Mouse (Mus musculus): ENCODE measurements around the gene Prkch. TPM values are rescaled to one million over a fixed set of nuclear protein-coding genes. Genes with fewer than 3 reads are reported as not detected.

Gene Prkch
- polyA plus RNA-seq, 1 experiment from 2014 or later: 8.8 TPM

GRCm38 (mm10) chr12:73600457-73600856 lies 15.9 kb downstream of the Prkch start:
- Histone ChIP-seq H3K4me2 (ENCODE audit: low read depth, severe bottlenecking) (no peak overlapping the region), H3K36me3 (ENCODE audit: control insufficient read depth, insufficient read depth, low read length) (no peaks in the 10 kb centered on the region), H3K9me3 (ENCODE audit: control insufficient read depth, low read length) (no peaks in the 10 kb centered on the region), H3K27ac (replicated peaks; ENCODE audit: low read depth, low read length) (no peak overlapping the region), H3K4me1 (ENCODE audit: control insufficient read depth, insufficient read depth, low read length) (no peaks in the 10 kb centered on the region), H3K4me3 (ENCODE audit: low read depth, low read length) (no peak overlapping the region), H3K9ac (ENCODE audit: low read length) (no peak overlapping the region), H3K27me3 (ENCODE audit: control insufficient read depth, insufficient read depth, low read length) (no peaks in the 10 kb centered on the region)
- DNase-seq (ENCODE audit: low spot score) (no peak), ATAC-seq (ENCODE audit: insufficient number of reproducible peaks, low FRiP score, low TSS enrichment, low read depth) (no peak)
- 79% methylated on average over 4 of the region's 4 CpGs for WGBS

- H3K4me3 ChIP-seq (ENCODE audit: low read depth, low read length): no peak overlapping the region
- WGBS: 86% methylated on average over 7 of the region's 7 CpGs
- H3K27me3 ChIP-seq (ENCODE audit: control insufficient read depth, insufficient read depth, low read length): no peaks in the 10 kb centered on the region
- ATAC-seq (ENCODE audit: insufficient number of reproducible peaks, low FRiP score, low TSS enrichment, low read depth) (no peak), DNase-seq (ENCODE audit: low spot score) (no peak)
- H3K9me3 ChIP-seq (ENCODE audit: control insufficient read depth, low read length): no peaks in the 10 kb centered on the region
- no peak overlapping the region for H3K9ac ChIP-seq (ENCODE audit: low read length)
- no peaks in the 10 kb centered on the region for H3K4me1 ChIP-seq (ENCODE audit: control insufficient read depth, insufficient read depth, low read length)
- no peaks in the 10 kb centered on the region for H3K36me3 ChIP-seq (ENCODE audit: control insufficient read depth, insufficient read depth, low read length)
- no peak overlapping the region for H3K27ac ChIP-seq (replicated peaks; ENCODE audit: low read depth, low read length)
- H3K4me2 ChIP-seq (ENCODE audit: low read depth, severe bottlenecking): no peak overlapping the region
Measured at GRCm38 (mm10) chr12:73602974-73603373, 18.4 kb downstream of the Prkch start.

GRCm38 (mm10) chr12:73603653-73604052 lies 19.1 kb downstream of the Prkch start:
- no peak for ATAC-seq (ENCODE audit: insufficient number of reproducible peaks, low FRiP score, low TSS enrichment, low read depth)
- WGBS: 92% methylated on average over 6 of the region's 6 CpGs
- DNase-seq (ENCODE audit: low spot score): no peak

GRCm38 (mm10) chr12:73604762-73605161 lies 20.2 kb downstream of the Prkch start:
- no peak overlapping the region for H3K4me3 ChIP-seq (ENCODE audit: low read depth, low read length)
- 85% methylated on average over 12 of the region's 12 CpGs for WGBS
- H3K36me3 ChIP-seq (ENCODE audit: control insufficient read depth, insufficient read depth, low read length): no peaks in the 10 kb centered on the region
- H3K4me1 ChIP-seq (ENCODE audit: control insufficient read depth, insufficient read depth, low read length): no peaks in the 10 kb centered on the region
- ATAC-seq (ENCODE audit: insufficient number of reproducible peaks, low FRiP score, low TSS enrichment, low read depth) (no peak), DNase-seq (ENCODE audit: low spot score) (no peak)
- no peak overlapping the region for H3K4me2 ChIP-seq (ENCODE audit: low read depth, severe bottlenecking)
- no peak overlapping the region for H3K9ac ChIP-seq (ENCODE audit: low read length)
- H3K9me3 ChIP-seq (ENCODE audit: control insufficient read depth, low read length): no peaks in the 10 kb centered on the region
- no peak overlapping the region for H3K27ac ChIP-seq (replicated peaks; ENCODE audit: low read depth, low read length)
- H3K27me3 ChIP-seq (ENCODE audit: control insufficient read depth, insufficient read depth, low read length): no peaks in the 10 kb centered on the region

More at GRCm38 (mm10) chr12:73603653-73604052, 19.1 kb downstream of the Prkch start:
- H3K4me1 ChIP-seq (ENCODE audit: control insufficient read depth, insufficient read depth, low read length): no peaks in the 10 kb centered on the region
- no peaks in the 10 kb centered on the region for H3K27me3 ChIP-seq (ENCODE audit: control insufficient read depth, insufficient read depth, low read length)
- H3K4me2 ChIP-seq (ENCODE audit: low read depth, severe bottlenecking): no peak overlapping the region
- H3K36me3 ChIP-seq (ENCODE audit: control insufficient read depth, insufficient read depth, low read length): no peaks in the 10 kb centered on the region
- H3K27ac ChIP-seq (replicated peaks; ENCODE audit: low read depth, low read length): no peak overlapping the region
- no peak overlapping the region for H3K4me3 ChIP-seq (ENCODE audit: low read depth, low read length)
- H3K9me3 ChIP-seq (ENCODE audit: control insufficient read depth, low read length): no peaks in the 10 kb centered on the region
- no peak overlapping the region for H3K9ac ChIP-seq (ENCODE audit: low read length)

GRCm38 (mm10) chr12:73605174-73605573 lies 20.6 kb downstream of the Prkch start:
- ATAC-seq (ENCODE audit: insufficient number of reproducible peaks, low FRiP score, low TSS enrichment, low read depth): no peak
- Histone ChIP-seq H3K36me3 (ENCODE audit: control insufficient read depth, insufficient read depth, low read length) (no peaks in the 10 kb centered on the region), H3K4me1 (ENCODE audit: control insufficient read depth, insufficient read depth, low read length) (no peaks in the 10 kb centered on the region), H3K4me2 (ENCODE audit: low read depth, severe bottlenecking) (no peak overlapping the region), H3K9me3 (ENCODE audit: control insufficient read depth, low read length) (no peaks in the 10 kb centered on the region), H3K27me3 (ENCODE audit: control insufficient read depth, insufficient read depth, low read length) (no peaks in the 10 kb centered on the region), H3K9ac (ENCODE audit: low read length) (no peak overlapping the region), H3K4me3 (ENCODE audit: low read depth, low read length) (no peak overlapping the region), H3K27ac (replicated peaks; ENCODE audit: low read depth, low read length) (no peak overlapping the region)
- DNase-seq (ENCODE audit: low spot score): no peak
- 80% methylated on average over 4 of the region's 4 CpGs for WGBS

GRCm38 (mm10) chr12:73607381-73608064 lies 22.9 kb downstream of the Prkch start:
- 49% methylated on average over 13 of the region's 13 CpGs for WGBS
- H3K4me2 ChIP-seq (ENCODE audit: low read depth, severe bottlenecking): no peak overlapping the region
- no peaks in the 10 kb centered on the region for H3K4me1 ChIP-seq (ENCODE audit: control insufficient read depth, insufficient read depth, low read length)
- no peak overlapping the region for H3K27ac ChIP-seq (replicated peaks; ENCODE audit: low read depth, low read length)
- no peaks in the 10 kb centered on the region for H3K27me3 ChIP-seq (ENCODE audit: control insufficient read depth, insufficient read depth, low read length)
- no peak overlapping the region for H3K4me3 ChIP-seq (ENCODE audit: low read depth, low read length)
- no peak overlapping the region for H3K9ac ChIP-seq (ENCODE audit: low read length)
- H3K36me3 ChIP-seq (ENCODE audit: control insufficient read depth, insufficient read depth, low read length): no peaks in the 10 kb centered on the region
- no peak for DNase-seq (ENCODE audit: low spot score)
- no peaks in the 10 kb centered on the region for H3K9me3 ChIP-seq (ENCODE audit: control insufficient read depth, low read length)
- no peak for ATAC-seq (ENCODE audit: insufficient number of reproducible peaks, low FRiP score, low TSS enrichment, low read depth)

- Histone ChIP-seq H3K9ac (ENCODE audit: low read length) (no peak overlapping the region), H3K27ac (replicated peaks; ENCODE audit: low read depth, low read length) (no peak overlapping the region), H3K36me3 (ENCODE audit: control insufficient read depth, insufficient read depth, low read length) (no peaks in the 10 kb centered on the region), H3K4me3 (ENCODE audit: low read depth, low read length) (no peak overlapping the region), H3K4me1 (ENCODE audit: control insufficient read depth, insufficient read depth, low read length) (no peaks in the 10 kb centered on the region), H3K27me3 (ENCODE audit: control insufficient read depth, insufficient read depth, low read length) (no peaks in the 10 kb centered on the region), H3K4me2 (ENCODE audit: low read depth, severe bottlenecking) (no peak overlapping the region), H3K9me3 (ENCODE audit: control insufficient read depth, low read length) (no peaks in the 10 kb centered on the region)
- DNase-seq (ENCODE audit: low spot score) (no peak), ATAC-seq (ENCODE audit: insufficient number of reproducible peaks, low FRiP score, low TSS enrichment, low read depth) (no peak)
- WGBS: 4% methylated on average over 4 of the region's 4 CpGs
Measured at GRCm38 (mm10) chr12:73608065-73608397, 23.4 kb downstream of the Prkch start.

- Histone ChIP-seq H3K36me3 (ENCODE audit: control insufficient read depth, insufficient read depth, low read length) (no peaks in the 10 kb centered on the region), H3K4me1 (ENCODE audit: control insufficient read depth, insufficient read depth, low read length) (no peaks in the 10 kb centered on the region), H3K9me3 (ENCODE audit: control insufficient read depth, low read length) (no peaks in the 10 kb centered on the region), H3K4me3 (ENCODE audit: low read depth, low read length) (no peak overlapping the region), H3K27ac (replicated peaks; ENCODE audit: low read depth, low read length) (no peak overlapping the region), H3K9ac (ENCODE audit: low read length) (no peak overlapping the region), H3K4me2 (ENCODE audit: low read depth, severe bottlenecking) (no peak overlapping the region), H3K27me3 (ENCODE audit: control insufficient read depth, insufficient read depth, low read length) (no peaks in the 10 kb centered on the region)
- WGBS: 87% methylated on average over 3 of the region's 3 CpGs
- DNase-seq (ENCODE audit: low spot score) (no peak), ATAC-seq (ENCODE audit: insufficient number of reproducible peaks, low FRiP score, low TSS enrichment, low read depth) (no peak)
Measured at GRCm38 (mm10) chr12:73609262-73609661, 24.7 kb downstream of the Prkch start.
